Mouse (Mus musculus): ENCODE measurements around the gene Bsn. TPM values are rescaled to one million over a fixed set of nuclear protein-coding genes. Genes with fewer than 3 reads are reported as not detected.

Gene Bsn
- total RNA-seq (2014; fragmentation: Nextera tagmentation) (4.7 and 5.0 TPM in 2 replicates), total RNA-seq (2017) (2.8 and 3.1 TPM in 2 replicates), polyA plus RNA-seq (2012) (6.1 and 7.9 TPM in 2 replicates)

DNA sequence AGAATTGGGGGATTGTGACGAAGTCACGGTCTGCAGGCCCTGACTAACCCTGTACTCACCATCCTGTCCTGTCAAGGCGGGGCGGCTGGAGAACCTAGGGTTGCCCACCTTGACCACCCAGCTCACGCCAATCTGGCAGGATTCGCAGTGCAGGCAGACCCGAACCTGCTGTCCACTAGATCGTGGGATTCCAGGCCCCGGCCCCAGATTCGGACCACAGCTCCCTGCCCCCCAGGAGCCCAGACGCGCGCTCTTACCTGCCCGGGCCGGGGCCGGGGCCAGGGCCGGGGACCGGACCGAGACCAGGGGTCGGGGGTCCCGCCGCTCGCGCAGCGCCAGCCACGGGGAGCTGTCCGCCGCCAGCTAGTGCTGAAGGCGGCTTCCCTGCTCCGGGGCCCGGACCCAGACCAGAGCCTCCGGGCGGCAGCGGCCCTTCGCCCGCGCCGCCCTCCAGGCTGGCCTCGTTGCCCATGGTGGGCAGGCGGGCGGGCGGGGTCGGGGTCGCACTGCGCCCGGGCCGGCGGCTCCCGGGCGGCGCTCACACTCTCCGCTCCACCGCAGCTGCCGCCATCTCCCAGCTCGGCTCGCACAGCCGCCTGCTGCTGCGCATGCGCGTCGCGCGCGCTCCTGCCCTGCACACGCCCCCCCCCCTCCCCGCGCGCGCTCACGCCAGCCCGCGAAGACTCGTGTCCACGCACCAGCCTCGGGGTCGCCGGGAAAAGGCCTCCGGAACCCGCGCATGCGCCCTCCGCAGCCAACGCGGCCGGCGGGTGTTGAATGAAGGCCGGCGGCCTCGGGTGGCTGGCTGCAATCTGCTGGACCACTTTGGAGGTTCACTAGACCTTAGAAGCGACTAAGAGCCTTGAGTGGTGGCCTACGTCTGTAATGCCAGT is at the start of gene Bsn:
Bsn (minus strand) TSS at position 598 of the 893 bp plus-strand sequence.
- no peak for DNase-seq (ENCODE audit: low spot score)
- no peaks in the 10 kb centered on the region for H3K36me3 ChIP-seq (replicated peaks)
- H3K9me3 ChIP-seq (replicated peaks) = no peaks in the 10 kb centered on the region
- no peak within 1 kb of the TSS for H3K4me3 ChIP-seq (ENCODE audit: low read depth, low read length)
- H3K27me3 ChIP-seq (ENCODE audit: insufficient read depth, low read length) = peaks cover 59% of the 10 kb centered on the region
- TF ChIP-seq GATA1 (IDR thresholded peaks at IDR 0.05; ENCODE audit: borderline replicate concordance, low read length) (no peak), GATA2 (IDR thresholded peaks at IDR 0.05; ENCODE audit: borderline replicate concordance, low read depth, low read length) (no peak), TAL1 (conservative IDR thresholded peaks at IDR 0.05; ENCODE audit: low read depth, low read length) (no peak), POLR2AphosphoS5 (IDR thresholded peaks at IDR 0.05; ENCODE audit: insufficient replicate concordance, low read depth, low read length) (no peak), CTCF (IDR thresholded peaks at IDR 0.05; ENCODE audit: low read depth, low read length) (no peak)
- no peak for ATAC-seq (ENCODE audit: extremely low read depth, insufficient number of reproducible peaks, low FRiP score, poor library complexity, severe bottlenecking)
- H3K4me1 ChIP-seq (ENCODE audit: insufficient read depth, low read depth, low read length) = no peaks in the 10 kb centered on the region

- Histone ChIP-seq H3K4me3 (ENCODE audit: low read depth, low read length) (no peak overlapping the region), H3K36me3 (replicated peaks) (peaks cover 19% of the 10 kb centered on the region), H3K4me1 (ENCODE audit: insufficient read depth, low read depth, low read length) (0 out of 2 replicates have a peak, but pooled peaks cover 2% of the 10 kb centered on the region), H3K27me3 (ENCODE audit: insufficient read depth, low read length) (no peaks in the 10 kb centered on the region), H3K9me3 (replicated peaks) (no peaks in the 10 kb centered on the region)
- TF ChIP-seq TAL1 (conservative IDR thresholded peaks at IDR 0.05; ENCODE audit: low read depth, low read length) = no peak
- TF ChIP-seq GATA1 (IDR thresholded peaks at IDR 0.05; ENCODE audit: borderline replicate concordance, low read length) = no peak
- no peak for TF ChIP-seq CTCF (IDR thresholded peaks at IDR 0.05; ENCODE audit: low read depth, low read length)
- TF ChIP-seq POLR2AphosphoS5 (IDR thresholded peaks at IDR 0.05; ENCODE audit: insufficient replicate concordance, low read depth, low read length) = no peak
- TF ChIP-seq GATA2 (IDR thresholded peaks at IDR 0.05; ENCODE audit: borderline replicate concordance, low read depth, low read length) = no peak
- ATAC-seq (ENCODE audit: extremely low read depth, insufficient number of reproducible peaks, low FRiP score, poor library complexity, severe bottlenecking) (no peak), DNase-seq (ENCODE audit: low spot score) (no peak)
Measured at GRCm38 (mm10) chr9:108239951-108240350, 49.8 kb upstream of the Bsn start.

DNA sequence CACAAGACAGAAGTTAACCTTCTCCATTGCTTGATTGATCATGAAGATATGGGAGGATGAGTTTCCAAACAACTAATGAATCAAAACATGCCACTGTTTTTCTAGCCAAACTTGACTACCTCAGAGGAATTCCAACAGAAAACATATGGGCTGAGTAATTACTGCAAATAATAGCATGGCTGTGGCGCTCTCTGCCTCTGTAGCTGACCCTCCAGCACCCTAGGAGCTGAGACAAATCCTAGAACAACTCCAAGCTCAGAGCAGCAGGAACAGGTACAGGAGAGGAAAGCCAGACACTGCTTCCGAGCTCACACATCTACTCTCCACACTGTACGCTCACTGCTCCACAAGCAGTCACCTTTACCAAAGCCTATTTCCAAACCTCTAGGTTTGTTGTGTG is 48.6 kb upstream of the Bsn start:
- no peak for ATAC-seq (ENCODE audit: extremely low read depth, insufficient number of reproducible peaks, low FRiP score, poor library complexity, severe bottlenecking)
- TF ChIP-seq POLR2AphosphoS5 (IDR thresholded peaks at IDR 0.05; ENCODE audit: insufficient replicate concordance, low read depth, low read length) (no peak), GATA1 (IDR thresholded peaks at IDR 0.05; ENCODE audit: borderline replicate concordance, low read length) (no peak), CTCF (IDR thresholded peaks at IDR 0.05; ENCODE audit: low read depth, low read length) (no peak), GATA2 (IDR thresholded peaks at IDR 0.05; ENCODE audit: borderline replicate concordance, low read depth, low read length) (no peak), TAL1 (conservative IDR thresholded peaks at IDR 0.05; ENCODE audit: low read depth, low read length) (no peak)
- H3K9me3 ChIP-seq (replicated peaks) = no peaks in the 10 kb centered on the region
- DNase-seq (ENCODE audit: low spot score) = no peak
- H3K36me3 ChIP-seq (replicated peaks) = peaks cover 26% of the 10 kb centered on the region
- H3K27me3 ChIP-seq (ENCODE audit: insufficient read depth, low read length) = no peaks in the 10 kb centered on the region
- no peak overlapping the region for H3K4me3 ChIP-seq (ENCODE audit: low read depth, low read length)
- 0 out of 2 replicates have a peak, but pooled peaks cover 2% of the 10 kb centered on the region for H3K4me1 ChIP-seq (ENCODE audit: insufficient read depth, low read depth, low read length)

DNA sequence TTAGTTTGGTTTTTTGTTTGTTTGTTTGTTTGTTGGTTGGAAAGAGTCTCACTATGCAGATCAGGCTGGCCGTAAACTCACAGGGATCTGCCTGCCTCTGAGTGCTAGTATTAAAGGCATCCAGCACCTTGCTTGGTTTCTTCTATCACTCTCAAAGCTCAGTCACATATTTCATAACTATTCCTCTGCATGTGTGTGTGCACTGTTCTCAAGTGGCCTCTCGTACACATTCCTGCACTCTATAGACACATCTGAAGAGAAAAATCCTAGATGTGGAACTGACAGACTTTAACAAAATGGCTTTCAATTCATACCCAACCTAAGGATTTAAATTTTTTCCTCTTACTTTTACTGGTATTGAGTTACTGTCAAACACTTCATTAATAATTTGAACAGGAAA is 48.2 kb upstream of the Bsn start:
- H3K36me3 ChIP-seq (replicated peaks) = peaks cover 26% of the 10 kb centered on the region
- no peaks in the 10 kb centered on the region for H3K9me3 ChIP-seq (replicated peaks)
- DNase-seq (ENCODE audit: low spot score) = no peak
- H3K4me1 ChIP-seq (ENCODE audit: insufficient read depth, low read depth, low read length) = 0 out of 2 replicates have a peak, but pooled peaks cover 2% of the 10 kb centered on the region
- H3K27me3 ChIP-seq (ENCODE audit: insufficient read depth, low read length) = no peaks in the 10 kb centered on the region
- no peak for ATAC-seq (ENCODE audit: extremely low read depth, insufficient number of reproducible peaks, low FRiP score, poor library complexity, severe bottlenecking)
- no peak overlapping the region for H3K4me3 ChIP-seq (ENCODE audit: low read depth, low read length)
- no peak for TF ChIP-seq GATA2 (IDR thresholded peaks at IDR 0.05; ENCODE audit: borderline replicate concordance, low read depth, low read length)
- TF ChIP-seq POLR2AphosphoS5 (IDR thresholded peaks at IDR 0.05; ENCODE audit: insufficient replicate concordance, low read depth, low read length) = no peak
- no peak for TF ChIP-seq TAL1 (conservative IDR thresholded peaks at IDR 0.05; ENCODE audit: low read depth, low read length)
- TF ChIP-seq CTCF (IDR thresholded peaks at IDR 0.05; ENCODE audit: low read depth, low read length) = no peak
- TF ChIP-seq GATA1 (IDR thresholded peaks at IDR 0.05; ENCODE audit: borderline replicate concordance, low read length) = no peak

GRCm38 (mm10) chr9:108234682-108235081 is 44.5 kb upstream of the Bsn start:
- H3K36me3 ChIP-seq (replicated peaks) = peaks cover 32% of the 10 kb centered on the region
- H3K4me3 ChIP-seq (ENCODE audit: low read depth, low read length) = no peak overlapping the region
- no peaks in the 10 kb centered on the region for H3K27me3 ChIP-seq (ENCODE audit: insufficient read depth, low read length)
- TF ChIP-seq GATA1 (IDR thresholded peaks at IDR 0.05; ENCODE audit: borderline replicate concordance, low read length) (no peak), TAL1 (conservative IDR thresholded peaks at IDR 0.05; ENCODE audit: low read depth, low read length) (no peak), GATA2 (IDR thresholded peaks at IDR 0.05; ENCODE audit: borderline replicate concordance, low read depth, low read length) (no peak), CTCF (IDR thresholded peaks at IDR 0.05; ENCODE audit: low read depth, low read length) (no peak), POLR2AphosphoS5 (IDR thresholded peaks at IDR 0.05; ENCODE audit: insufficient replicate concordance, low read depth, low read length) (no peak)
- no peaks in the 10 kb centered on the region for H3K9me3 ChIP-seq (replicated peaks)
- H3K4me1 ChIP-seq (ENCODE audit: insufficient read depth, low read depth, low read length) = 0 out of 2 replicates have a peak, but pooled peaks cover 2% of the 10 kb centered on the region
- DNase-seq (ENCODE audit: low spot score) = no peak
- ATAC-seq (ENCODE audit: extremely low read depth, insufficient number of reproducible peaks, low FRiP score, poor library complexity, severe bottlenecking) = no peak

DNA sequence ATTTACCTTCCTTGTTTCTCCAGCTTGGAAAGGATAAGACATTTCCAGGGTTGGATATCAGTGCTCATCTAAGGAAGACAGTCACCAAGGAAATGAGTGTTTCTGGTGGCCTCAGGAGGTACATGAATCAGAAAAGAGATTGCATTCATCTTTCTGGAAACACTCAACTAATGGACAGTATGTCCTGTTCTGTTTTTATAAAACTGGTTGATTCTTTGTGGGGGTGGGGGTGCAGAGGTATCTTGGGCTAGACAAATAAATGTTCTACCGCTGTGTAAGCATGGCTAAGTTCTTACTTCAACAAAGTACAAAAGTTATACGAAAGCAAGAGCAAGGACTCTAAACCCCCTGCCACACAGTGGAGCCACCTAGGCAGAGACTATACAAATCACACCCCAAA is 42.7 kb upstream of the Bsn start:
- Histone ChIP-seq H3K27me3 (ENCODE audit: insufficient read depth, low read length) (no peaks in the 10 kb centered on the region), H3K9me3 (replicated peaks) (no peaks in the 10 kb centered on the region), H3K4me1 (ENCODE audit: insufficient read depth, low read depth, low read length) (0 out of 2 replicates have a peak, but pooled peaks cover under 1% of the 10 kb centered on the region), H3K36me3 (replicated peaks) (peaks cover 33% of the 10 kb centered on the region), H3K4me3 (ENCODE audit: low read depth, low read length) (no peak overlapping the region)
- ATAC-seq (ENCODE audit: extremely low read depth, insufficient number of reproducible peaks, low FRiP score, poor library complexity, severe bottlenecking) (no peak), DNase-seq (ENCODE audit: low spot score) (no peak)
- TF ChIP-seq CTCF (IDR thresholded peaks at IDR 0.05; ENCODE audit: low read depth, low read length) (no peak), TAL1 (conservative IDR thresholded peaks at IDR 0.05; ENCODE audit: low read depth, low read length) (no peak), GATA1 (IDR thresholded peaks at IDR 0.05; ENCODE audit: borderline replicate concordance, low read length) (no peak), GATA2 (IDR thresholded peaks at IDR 0.05; ENCODE audit: borderline replicate concordance, low read depth, low read length) (no peak), POLR2AphosphoS5 (IDR thresholded peaks at IDR 0.05; ENCODE audit: insufficient replicate concordance, low read depth, low read length) (no peak)
